Mouse (Mus musculus) liver, postnatal 0 days (tissue): ENCODE measurements around the gene Trat1. TPM values are rescaled to one million over a fixed set of nuclear protein-coding genes. Genes with fewer than 3 reads are reported as not detected.

Experiments
- ATAC-seq: fragments of 200-750 bp; cut with Nextera tagmentation; 2 replicates; pipeline ENCODE4 v1.8.0; 2017; ENCODE audit warnings: mild to moderate bottlenecking, moderate library complexity
- DNase-seq: peaks from one replicate; pipeline ENCODE4 v3.0.0-alpha.2; 2016
- H3K27ac ChIP-seq: fragments of 300-500 bp; sonication (generic); 2 replicates; pipeline ENCODE4 v1.5.1; 2014; ENCODE audit warnings: antibody characterized with exemption, moderate library complexity, mild to moderate bottlenecking, low read depth
- H3K27me3 ChIP-seq: fragments of 300-500 bp; sonication (generic); 2 replicates; pipeline ENCODE4 v1.6.1; 2014; ENCODE audit warnings: low read length, control low read depth, mixed read lengths; ENCODE audit not compliant: insufficient read depth
- H3K36me3 ChIP-seq: fragments of 300-500 bp; sonication (generic); replicated peaks from 2 replicates; pipeline ENCODE4 v1.6.1; 2014; ENCODE audit warnings: mild to moderate bottlenecking, control low read depth, low read length, moderate library complexity, mixed read lengths; ENCODE audit not compliant: insufficient read depth
- H3K4me1 ChIP-seq: fragments of 300-500 bp; sonication (generic); 2 replicates; pipeline ENCODE4 v1.6.1; 2014; ENCODE audit warnings: antibody characterized with exemption, mild to moderate bottlenecking, control low read depth; ENCODE audit not compliant: insufficient read depth
- H3K4me2 ChIP-seq: fragments of 300-500 bp; sonication (generic); 2 replicates; pipeline ENCODE4 v1.6.1; 2014; ENCODE audit warnings: low read depth, mild to moderate bottlenecking, low read length, moderate library complexity, mixed read lengths
- H3K4me3 ChIP-seq: fragments of 300-500 bp; sonication (generic); 2 replicates; pipeline ENCODE4 v1.5.1; 2014; ENCODE audit warnings: low read depth, low read length
- H3K9ac ChIP-seq: fragments of 300-500 bp; sonication (generic); replicated peaks from 2 replicates; pipeline ENCODE4 v1.6.1; 2014; ENCODE audit warnings: mild to moderate bottlenecking, moderate library complexity
- H3K9me3 ChIP-seq: fragments of 300-500 bp; sonication (generic); 2 replicates; pipeline ENCODE4 v1.6.1; 2016; ENCODE audit warnings: mild to moderate bottlenecking, control low read depth, low read length, mixed read lengths
- CTCF ChIP-seq: sonication (generic); IDR thresholded peaks from 2 replicates; pipeline ENCODE4 v1.5.1; 2016; ENCODE audit warnings: antibody characterized with exemption, low read depth
- EP300 ChIP-seq: IDR thresholded peaks from 2 replicates; pipeline ENCODE4 v1.6.1; 2016; ENCODE audit warnings: antibody characterized with exemption, low read depth, mild to moderate bottlenecking
- WGBS: fragments of 180-500 bp; shearing (Covaris S2); extraction: QIAGEN DNeasy Blood & Tissue Kit; methylation state at CpG from one replicate; pipeline ENCODE4 v1.1.7; 2014; ENCODE audit not compliant: insufficient replicate concordance; 5-methylcytosine and 5-hydroxymethylcytosine counted together
- polyA plus RNA-seq: library from polyadenylated mRNA; unstranded; fragments of >200 nt; fragmentation: Nextera tagmentation; extraction: Ambion mirVana; gene quantifications from 2 replicates; pipeline ENCODE4 v1.2.1, GENCODE M21; 2015

Trat1 gene
- polyA plus RNA-seq, 1 experiment from 2014 or later, result not detected

- WGBS, result 80% methylated on average over 6 of the region's 6 CpGs
- TF ChIP-seq CTCF (no peak), EP300 (no peak)
- H3K4me3 ChIP-seq, result no peak overlapping the region
These were observed 31.8 kb downstream of the Trat1 start for GRCm38 (mm10) chr16:48739974-48740373.

GRCm38 (mm10) chr16:48738429-48738828 is 33.4 kb downstream of the Trat1 start:
- DNase-seq, result no peak
- Histone ChIP-seq H3K9me3 (no peaks in the 10 kb centered on the region), H3K27me3 (no peaks in the 10 kb centered on the region), H3K27ac (no peak overlapping the region), H3K4me1 (no peaks in the 10 kb centered on the region), H3K36me3 (no peaks in the 10 kb centered on the region), H3K4me3 (no peak overlapping the region), H3K9ac (no peak overlapping the region), H3K4me2 (no peak overlapping the region)
- TF ChIP-seq EP300 (no peak), CTCF (no peak)
- WGBS, result 77% methylated on average over 2 of the region's 2 CpGs
- no peak for ATAC-seq

More at GRCm38 (mm10) chr16:48739974-48740373, 31.8 kb downstream of the Trat1 start:
- no peak for ATAC-seq
- H3K4me2 ChIP-seq, result no peak overlapping the region
- H3K36me3 ChIP-seq, result no peaks in the 10 kb centered on the region
- H3K4me1 ChIP-seq, result no peaks in the 10 kb centered on the region
- no peaks in the 10 kb centered on the region for H3K27me3 ChIP-seq
- H3K27ac ChIP-seq, result no peak overlapping the region
- H3K9ac ChIP-seq, result no peak overlapping the region
- H3K9me3 ChIP-seq, result no peaks in the 10 kb centered on the region
- no peak for DNase-seq

GRCm38 (mm10) chr16:48736890-48737289 is 34.9 kb downstream of the Trat1 start:
- H3K27me3 ChIP-seq, result no peaks in the 10 kb centered on the region
- TF ChIP-seq CTCF, result no peak
- TF ChIP-seq EP300, result no peak
- DNase-seq (no peak), ATAC-seq (no peak)
- no peaks in the 10 kb centered on the region for H3K4me1 ChIP-seq
- 77% methylated on average over 3 of the region's 3 CpGs for WGBS
- no peaks in the 10 kb centered on the region for H3K9me3 ChIP-seq
- no peak overlapping the region for H3K9ac ChIP-seq
- H3K4me3 ChIP-seq, result no peak overlapping the region
- H3K36me3 ChIP-seq, result no peaks in the 10 kb centered on the region
- no peak overlapping the region for H3K4me2 ChIP-seq
- H3K27ac ChIP-seq, result no peak overlapping the region

- 82% methylated on average over 3 of the region's 3 CpGs for WGBS
- Histone ChIP-seq H3K9ac (no peak overlapping the region), H3K4me1 (no peaks in the 10 kb centered on the region), H3K9me3 (no peaks in the 10 kb centered on the region), H3K4me3 (no peak overlapping the region), H3K36me3 (no peaks in the 10 kb centered on the region), H3K27ac (no peak overlapping the region), H3K4me2 (no peak overlapping the region), H3K27me3 (no peaks in the 10 kb centered on the region)
- TF ChIP-seq EP300 (no peak), CTCF (no peak)
- DNase-seq (no peak), ATAC-seq (no peak)
These were observed 51.6 kb downstream of the Trat1 start for GRCm38 (mm10) chr16:48720259-48720658.

GRCm38 (mm10) chr16:48719679-48720078 is 52.1 kb downstream of the Trat1 start:
- WGBS, result 63% methylated on average over 3 of the region's 3 CpGs
- Histone ChIP-seq H3K4me1 (no peaks in the 10 kb centered on the region), H3K9ac (no peak overlapping the region), H3K9me3 (no peaks in the 10 kb centered on the region), H3K4me3 (no peak overlapping the region), H3K4me2 (no peak overlapping the region), H3K27ac (no peak overlapping the region), H3K27me3 (no peaks in the 10 kb centered on the region), H3K36me3 (no peaks in the 10 kb centered on the region)
- ATAC-seq (no peak), DNase-seq (no peak)
- TF ChIP-seq CTCF (no peak), EP300 (no peak)

- no peaks in the 10 kb centered on the region for H3K4me1 ChIP-seq
- no peak overlapping the region for H3K27ac ChIP-seq
- no peaks in the 10 kb centered on the region for H3K9me3 ChIP-seq
- H3K4me3 ChIP-seq, result no peak overlapping the region
- TF ChIP-seq EP300 (no peak), CTCF (no peak)
- H3K27me3 ChIP-seq, result no peaks in the 10 kb centered on the region
- DNase-seq, result no peak
- no peaks in the 10 kb centered on the region for H3K36me3 ChIP-seq
- no peak overlapping the region for H3K9ac ChIP-seq
- no peak for ATAC-seq
- H3K4me2 ChIP-seq, result no peak overlapping the region
These were observed 55.5 kb downstream of the Trat1 start for GRCm38 (mm10) chr16:48716343-48716742.

- no peak overlapping the region for H3K27ac ChIP-seq
- 79% methylated on average over 3 of the region's 3 CpGs for WGBS
- ATAC-seq (no peak), DNase-seq (no peak)
- no peaks in the 10 kb centered on the region for H3K27me3 ChIP-seq
- TF ChIP-seq CTCF (no peak), EP300 (no peak)
- H3K36me3 ChIP-seq, result no peaks in the 10 kb centered on the region
- H3K9me3 ChIP-seq, result no peaks in the 10 kb centered on the region
- H3K4me1 ChIP-seq, result no peaks in the 10 kb centered on the region
- H3K4me2 ChIP-seq, result no peak overlapping the region
- H3K4me3 ChIP-seq, result no peak overlapping the region
- no peak overlapping the region for H3K9ac ChIP-seq
These were observed 69.9 kb downstream of the Trat1 start for GRCm38 (mm10) chr16:48701896-48702295.

Other genes starting within 250 kb of the Trat1 start
- gene Retnlb, start 44.8 kb upstream of the Trat1 start, polyA plus RNA-seq, result not detected in 2 replicates
- 0.19 TPM in 1 of 2 replicates, not detected in the other for gene Retnla, start 70.5 kb upstream of the Trat1 start, polyA plus RNA-seq
- gene Retnlg, start 100.6 kb upstream of the Trat1 start, polyA plus RNA-seq, result 82.0 and 94.6 TPM in 2 replicates
- 2.2 and 2.6 TPM in 2 replicates for gene Dzip3, start 222.1 kb upstream of the Trat1 start, polyA plus RNA-seq
- 6.0 and 6.2 TPM in 2 replicates for gene Cip2a, start 222.2 kb upstream of the Trat1 start, polyA plus RNA-seq